ENCODE assay signal across 13 mouse cellular contexts in genomic region chr8:121570335-121570734, GRCm38 (mm10). TPM values are rescaled to one million over a fixed set of nuclear protein-coding genes. Genes with fewer than 3 reads are reported as not detected.
DNase-seq lines count a peak whose midpoint lies in the region; ATAC-seq and TF ChIP-seq lines count a peak whose summit lies in the region.
"Had no signal": no experiment of that assay in that cellular context is flagged by ENCODE, and none has a peak within 500 bp of the region (broad histone marks: within the 10 kb centered on the region; RNA-seq: fewer than 3 reads in every experiment).

No protein-coding gene starts in this region.

- no peaks in the 10 kb centered on the region for H3K9me3 ChIP-seq in lung, embryonic 14.5 days (ENCODE audit: low read depth, low read length)
- H3K9me3 ChIP-seq in midbrain, embryonic 16.5 days (replicated peaks; ENCODE audit: control insufficient read depth, low read length, poor library complexity, severe bottlenecking), result no peaks in the 10 kb centered on the region
- H3K9me3 ChIP-seq: hindbrain, embryonic 10.5 days; limb, embryonic 15.5 days had no signal

- ATAC-seq in lung, embryonic 14.5 days (ENCODE audit: insufficient read depth), result no peak
- ATAC-seq in midbrain, embryonic 16.5 days, result no peak

- H3K27ac ChIP-seq in lung, embryonic 14.5 days (ENCODE audit: low read depth), result peak overlapping the region; percentile 24; the same call in 1 of the 2 replicates
- H3K27ac ChIP-seq in midbrain, embryonic 16.5 days (ENCODE audit: low read length), result no peak overlapping the region
- H3K27ac ChIP-seq: hindbrain, embryonic 10.5 days; limb, embryonic 15.5 days had no signal

- 0 out of 2 replicates have a peak, but pooled peaks cover 5% of the 10 kb centered on the region for H3K36me3 ChIP-seq in lung, embryonic 14.5 days (ENCODE audit: insufficient read depth)
- H3K36me3 ChIP-seq in midbrain, embryonic 16.5 days (ENCODE audit: control insufficient read depth, insufficient read depth, low read length), result 0 out of 2 replicates have a peak, but pooled peaks cover 1% of the 10 kb centered on the region

- TF ChIP-seq CTCF in lung, embryonic 14.5 days (IDR thresholded peaks at IDR 0.05; ENCODE audit: low read depth), result no peak

- no peaks in the 10 kb centered on the region for H3K4me1 ChIP-seq in lung, embryonic 14.5 days (ENCODE audit: insufficient read depth)
- peaks cover under 1% of the 10 kb centered on the region; the same call in 1 of the 2 replicates for H3K4me1 ChIP-seq in midbrain, embryonic 16.5 days (ENCODE audit: control insufficient read depth, insufficient read depth, low read length)

- H3K9ac ChIP-seq in lung, embryonic 14.5 days, result no peak overlapping the region; the same call in 1 of the 2 replicates
- H3K9ac ChIP-seq in midbrain, embryonic 16.5 days (ENCODE audit: low read depth, low read length), result no peak overlapping the region
- H3K9ac ChIP-seq: limb, embryonic 15.5 days had no signal

- H3K4me2 ChIP-seq in lung, embryonic 14.5 days, result peak overlapping the region; percentile 51
- no peak overlapping the region for H3K4me2 ChIP-seq in midbrain, embryonic 16.5 days (ENCODE audit: low read length)
- H3K4me2 ChIP-seq: limb, embryonic 15.5 days had no signal

- H3K4me3 ChIP-seq in lung, embryonic 14.5 days (ENCODE audit: low read depth, low read length), result peak overlapping the region; percentile 19
- H3K4me3 ChIP-seq in midbrain, embryonic 16.5 days (ENCODE audit: low read depth, low read length), result no peak overlapping the region
- H3K4me3 ChIP-seq: hindbrain, embryonic 10.5 days; limb, embryonic 15.5 days had no signal

- H3K27me3 ChIP-seq in lung, embryonic 14.5 days (ENCODE audit: insufficient read depth, low read length), result no peaks in the 10 kb centered on the region
- H3K27me3 ChIP-seq in midbrain, embryonic 16.5 days (ENCODE audit: control insufficient read depth, insufficient read depth, low read depth, low read length), result no peaks in the 10 kb centered on the region
- H3K27me3 ChIP-seq: CH12.LX; limb, embryonic 15.5 days had no signal

- peak; percentile 70 for DNase-seq in gastrocnemius, adult 18-20 months (ENCODE audit: low spot score)
- no peak for DNase-seq in gastrocnemius, postnatal 10 days
- DNase-seq in 3134 (ENCODE audit: extremely low read depth, insufficient read length, low spot score), result peak; percentile 94
- DNase-seq in brain, adult 2 months (ENCODE audit: low read depth, low spot score), result peak; percentile 77
- DNase-seq in lung, embryonic 14.5 days, result peak; percentile 33
- no peak for DNase-seq in retina, postnatal 1 day
- DNase-seq in layer of hippocampus, postnatal 14 days (ENCODE audit: low spot score in 2 of 2), result no peak
- DNase-seq: cerebellum, adult 11-12 months had no signal

- 42% methylated on average over 21 of the region's 21 CpGs for WGBS in lung, embryonic 14.5 days
- 87% methylated on average over 21 of the region's 21 CpGs for WGBS in midbrain, embryonic 16.5 days

RNA-seq across cellular contexts. Expression of gene Fbxo31, which starts 8.3 kb away (rescaled TPM):
- 100 to 1,000 TPM; 130 to 173 TPM for total RNA-seq in gastrocnemius, adult 18-20 months (2021)
- 10 to 100 TPM; 59.6 to 70.3 TPM for total RNA-seq in gastrocnemius, postnatal 10 days (2021)
- polyA plus RNA-seq in lung, embryonic 14.5 days (2014; fragmentation: Nextera tagmentation; extraction: Ambion mirVana), result 17.5 and 18.4 TPM in 2 replicates
- total RNA-seq in layer of hippocampus, postnatal 14 days (2021), result 10 to 100 TPM; 81.3 to 98.2 TPM
- 32.0 and 37.6 TPM in 2 replicates for polyA plus RNA-seq in midbrain, embryonic 16.5 days (2015; fragmentation: Nextera tagmentation; extraction: Ambion mirVana)

RNA-seq across cellular contexts. Expression of gene Map1lc3b, which starts 19.8 kb away (rescaled TPM):
- 100 to 1,000 TPM; 167 to 182 TPM for total RNA-seq in gastrocnemius, adult 18-20 months (2021)
- 100 to 1,000 TPM; 101 to 106 TPM for total RNA-seq in gastrocnemius, postnatal 10 days (2021)
- 198 and 202 TPM in 2 replicates for polyA plus RNA-seq in lung, embryonic 14.5 days (2014; fragmentation: Nextera tagmentation; extraction: Ambion mirVana)
- total RNA-seq in layer of hippocampus, postnatal 14 days (2021), result 100 to 1,000 TPM; 172 to 184 TPM
- polyA plus RNA-seq in midbrain, embryonic 16.5 days (2015; fragmentation: Nextera tagmentation; extraction: Ambion mirVana), result 362 and 370 TPM in 2 replicates

RNA-seq across cellular contexts. Expression of gene 1700018B08Rik, which starts 26.2 kb away (rescaled TPM):
- not detected for total RNA-seq in gastrocnemius, adult 18-20 months (2021)
- not detected for total RNA-seq in gastrocnemius, postnatal 10 days (2021)
- not detected in 2 replicates for polyA plus RNA-seq in lung, embryonic 14.5 days (2014; fragmentation: Nextera tagmentation; extraction: Ambion mirVana)
- total RNA-seq in layer of hippocampus, postnatal 14 days (2021), result not detected
- not detected in 2 replicates for polyA plus RNA-seq in midbrain, embryonic 16.5 days (2015; fragmentation: Nextera tagmentation; extraction: Ambion mirVana)
- total RNA-seq: CH12.LX had no signal
- polyA plus RNA-seq: hindbrain, embryonic 10.5 days; limb, embryonic 15.5 days; spleen, adult 2 months had no signal

Comparison
In these comparisons a context has a peak if more than half of its experiments do, and no peak if none do; other contexts are left out.
1. DNase-seq: peak in gastrocnemius, adult 18-20 months (single experiment), 3134 (single experiment), brain, adult 2 months (single experiment) and lung, embryonic 14.5 days (single experiment); none in gastrocnemius, postnatal 10 days (single experiment), retina, postnatal 1 day (single experiment) and layer of hippocampus, postnatal 14 days (0 of 2).